Mouse (Mus musculus): ENCODE data around the gene Opn4.

DNA sequence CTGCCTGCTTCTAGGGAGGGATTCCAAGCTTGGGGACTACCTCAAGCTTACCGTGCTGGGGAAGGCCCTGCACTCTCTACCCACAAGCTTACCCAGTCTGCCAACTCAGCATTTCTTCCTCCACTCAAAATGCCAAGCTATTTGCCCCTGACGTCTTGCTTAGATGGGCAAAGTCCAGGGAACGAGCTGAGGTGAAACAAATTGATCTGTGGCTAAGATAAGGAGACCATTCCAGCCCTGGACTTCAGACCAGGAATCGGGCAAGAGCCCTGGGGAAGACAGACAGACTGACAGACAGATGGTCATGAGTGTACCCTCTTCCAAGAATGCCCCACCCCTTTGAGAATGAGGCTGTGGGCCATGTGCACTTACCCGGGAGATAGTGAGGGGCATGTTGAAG is 11.9 kb downstream of the Opn4 start:
- TF ChIP-seq CTCF (IDR thresholded peaks at IDR 0.05; ENCODE audit: low read depth) (no peak), EP300 (IDR thresholded peaks at IDR 0.05; ENCODE audit: low read depth) (no peak)
